Mouse (Mus musculus): ENCODE data around the gene Pou2f2. TPM values are rescaled to one million over a fixed set of nuclear protein-coding genes. Genes with fewer than 3 reads are reported as not detected.
A peak's percentile ranks its signal among the peaks of the same experiment; 100 is the strongest.

Pou2f2 gene
- total and polyA plus RNA-seq, 2 experiments, result 0.37 to 1.2 TPM

GRCm38 (mm10) chr7:25109355-25109754 is 70.2 kb downstream of the Pou2f2 start:
- H3K9ac ChIP-seq (ENCODE audit: low read depth, low read length), result no peak overlapping the region
- no peaks in the 10 kb centered on the region for H3K27me3 ChIP-seq (ENCODE audit: control insufficient read depth, insufficient read depth, low read length)
- no peaks in the 10 kb centered on the region for H3K4me1 ChIP-seq (ENCODE audit: control insufficient read depth, insufficient read depth, low read length)
- H3K4me3 ChIP-seq (ENCODE audit: insufficient read depth, low read depth, low read length), result no peak overlapping the region
- WGBS, result 75% methylated on average over 12 of the region's 12 CpGs
- DNase-seq (ENCODE audit: extremely low read depth, low read depth, low spot score), result no peak
- no peak overlapping the region for H3K27ac ChIP-seq (replicated peaks; ENCODE audit: insufficient read depth, low read depth, low read length)
- no peaks in the 10 kb centered on the region for H3K36me3 ChIP-seq (ENCODE audit: control insufficient read depth, insufficient read depth, low read length)
- H3K79me2 ChIP-seq (ENCODE audit: control insufficient read depth, insufficient read depth, low read length), result no peaks in the 10 kb centered on the region
- TF ChIP-seq POLR2A (IDR thresholded peaks at IDR 0.05; ENCODE audit: extremely low read depth, insufficient read depth, low read length), result no peak
- no peak for TF ChIP-seq CTCF (IDR thresholded peaks at IDR 0.05; ENCODE audit: low read depth, low read length)

GRCm38 (mm10) chr7:25106790-25107502 is 72.6 kb downstream of the Pou2f2 start:
- no peak for DNase-seq (ENCODE audit: extremely low read depth, low read depth, low spot score)
- Histone ChIP-seq H3K4me3 (ENCODE audit: insufficient read depth, low read depth, low read length) (no peak overlapping the region), H3K27ac (replicated peaks; ENCODE audit: insufficient read depth, low read depth, low read length) (no peak overlapping the region), H3K4me1 (ENCODE audit: control insufficient read depth, insufficient read depth, low read length) (no peaks in the 10 kb centered on the region), H3K79me2 (ENCODE audit: control insufficient read depth, insufficient read depth, low read length) (no peaks in the 10 kb centered on the region), H3K36me3 (ENCODE audit: control insufficient read depth, insufficient read depth, low read length) (no peaks in the 10 kb centered on the region), H3K9ac (ENCODE audit: low read depth, low read length) (no peak overlapping the region), H3K27me3 (ENCODE audit: control insufficient read depth, insufficient read depth, low read length) (no peaks in the 10 kb centered on the region)
- TF ChIP-seq CTCF (IDR thresholded peaks at IDR 0.05; ENCODE audit: low read depth, low read length), result no peak
- no peak for TF ChIP-seq POLR2A (IDR thresholded peaks at IDR 0.05; ENCODE audit: extremely low read depth, insufficient read depth, low read length)
- WGBS, result 51% methylated on average over 17 of the region's 17 CpGs

GRCm38 (mm10) chr7:25105411-25106160 is 73.9 kb downstream of the Pou2f2 start:
- no peaks in the 10 kb centered on the region for H3K36me3 ChIP-seq (ENCODE audit: control insufficient read depth, insufficient read depth, low read length)
- TF ChIP-seq POLR2A (IDR thresholded peaks at IDR 0.05; ENCODE audit: extremely low read depth, insufficient read depth, low read length), result no peak
- peak; percentile 92 for TF ChIP-seq CTCF (IDR thresholded peaks at IDR 0.05; ENCODE audit: low read depth, low read length)
- DNase-seq (ENCODE audit: extremely low read depth, low read depth, low spot score), result peak; percentile 30
- H3K27me3 ChIP-seq (ENCODE audit: control insufficient read depth, insufficient read depth, low read length), result no peaks in the 10 kb centered on the region
- no peaks in the 10 kb centered on the region for H3K79me2 ChIP-seq (ENCODE audit: control insufficient read depth, insufficient read depth, low read length)
- no peak overlapping the region for H3K4me3 ChIP-seq (ENCODE audit: insufficient read depth, low read depth, low read length)
- H3K4me1 ChIP-seq (ENCODE audit: control insufficient read depth, insufficient read depth, low read length), result no peaks in the 10 kb centered on the region
- H3K9ac ChIP-seq (ENCODE audit: low read depth, low read length), result no peak overlapping the region
- H3K27ac ChIP-seq (replicated peaks; ENCODE audit: insufficient read depth, low read depth, low read length), result no peak overlapping the region
- WGBS, result 20% methylated on average over 17 of the region's 17 CpGs

- Histone ChIP-seq H3K79me2 (ENCODE audit: control insufficient read depth, insufficient read depth, low read length) (no peaks in the 10 kb centered on the region), H3K36me3 (ENCODE audit: control insufficient read depth, insufficient read depth, low read length) (no peaks in the 10 kb centered on the region), H3K27me3 (ENCODE audit: control insufficient read depth, insufficient read depth, low read length) (no peaks in the 10 kb centered on the region), H3K27ac (replicated peaks; ENCODE audit: insufficient read depth, low read depth, low read length) (no peak overlapping the region), H3K9ac (ENCODE audit: low read depth, low read length) (no peak overlapping the region), H3K4me1 (ENCODE audit: control insufficient read depth, insufficient read depth, low read length) (no peaks in the 10 kb centered on the region), H3K4me3 (ENCODE audit: insufficient read depth, low read depth, low read length) (no peak overlapping the region)
- no peak for DNase-seq (ENCODE audit: extremely low read depth, low read depth, low spot score)
- TF ChIP-seq CTCF (IDR thresholded peaks at IDR 0.05; ENCODE audit: low read depth, low read length) (no peak), POLR2A (IDR thresholded peaks at IDR 0.05; ENCODE audit: extremely low read depth, insufficient read depth, low read length) (no peak)
- WGBS, result 60% methylated on average over 4 of the region's 4 CpGs
These were observed 79.9 kb downstream of the Pou2f2 start for GRCm38 (mm10) chr7:25099581-25099980.

- Histone ChIP-seq H3K9ac (ENCODE audit: low read depth, low read length) (no peak overlapping the region), H3K36me3 (ENCODE audit: control insufficient read depth, insufficient read depth, low read length) (no peaks in the 10 kb centered on the region), H3K4me1 (ENCODE audit: control insufficient read depth, insufficient read depth, low read length) (no peaks in the 10 kb centered on the region), H3K4me3 (ENCODE audit: insufficient read depth, low read depth, low read length) (no peak overlapping the region), H3K27ac (replicated peaks; ENCODE audit: insufficient read depth, low read depth, low read length) (no peak overlapping the region), H3K79me2 (ENCODE audit: control insufficient read depth, insufficient read depth, low read length) (no peaks in the 10 kb centered on the region), H3K27me3 (ENCODE audit: control insufficient read depth, insufficient read depth, low read length) (no peaks in the 10 kb centered on the region)
- no peak for DNase-seq (ENCODE audit: extremely low read depth, low read depth, low spot score)
- TF ChIP-seq POLR2A (IDR thresholded peaks at IDR 0.05; ENCODE audit: extremely low read depth, insufficient read depth, low read length) (no peak), CTCF (IDR thresholded peaks at IDR 0.05; ENCODE audit: low read depth, low read length) (no peak)
- WGBS, result 71% methylated on average over 3 of the region's 3 CpGs
These were observed 81.4 kb downstream of the Pou2f2 start for GRCm38 (mm10) chr7:25098169-25098568.

- WGBS, result 57% methylated on average over 10 of the region's 10 CpGs
- Histone ChIP-seq H3K4me3 (ENCODE audit: insufficient read depth, low read depth, low read length) (no peak overlapping the region), H3K9ac (ENCODE audit: low read depth, low read length) (no peak overlapping the region), H3K36me3 (ENCODE audit: control insufficient read depth, insufficient read depth, low read length) (no peaks in the 10 kb centered on the region), H3K27me3 (ENCODE audit: control insufficient read depth, insufficient read depth, low read length) (no peaks in the 10 kb centered on the region), H3K27ac (replicated peaks; ENCODE audit: insufficient read depth, low read depth, low read length) (no peak overlapping the region), H3K79me2 (ENCODE audit: control insufficient read depth, insufficient read depth, low read length) (no peaks in the 10 kb centered on the region), H3K4me1 (ENCODE audit: control insufficient read depth, insufficient read depth, low read length) (peaks cover 1% of the 10 kb centered on the region)
- TF ChIP-seq POLR2A (IDR thresholded peaks at IDR 0.05; ENCODE audit: extremely low read depth, insufficient read depth, low read length) (no peak), CTCF (IDR thresholded peaks at IDR 0.05; ENCODE audit: low read depth, low read length) (no peak)
- no peak for DNase-seq (ENCODE audit: extremely low read depth, low read depth, low spot score)
These were observed 89.7 kb downstream of the Pou2f2 start for GRCm38 (mm10) chr7:25089875-25090274.

All from liver, adult 2 months (tissue).